Mouse (Mus musculus): ENCODE measurements around the gene Pde9a. TPM values are rescaled to one million over a fixed set of nuclear protein-coding genes. Genes with fewer than 3 reads are reported as not detected.
A peak's percentile ranks its signal among the peaks of the same experiment; 100 is the strongest.

Gene Pde9a
- polyA plus RNA-seq, 1 experiment = 0.99 TPM

- Histone ChIP-seq H3K4me1 (ENCODE audit: control insufficient read depth, insufficient read depth, insufficient read length, low read length) (0 out of 2 replicates have a peak, but pooled peaks cover 5% of the 10 kb centered on the region), H3K27ac (replicated peaks; ENCODE audit: low read depth, low read length) (peak overlapping the region; percentile 72; the same call in 1 of the 2 replicates), H3K4me3 (ENCODE audit: insufficient read depth, low read depth, low read length) (peak overlapping the region; percentile 64)
Measured at GRCm38 (mm10) chr17:31433978-31434797, 48.2 kb downstream of the Pde9a start.

DNA sequence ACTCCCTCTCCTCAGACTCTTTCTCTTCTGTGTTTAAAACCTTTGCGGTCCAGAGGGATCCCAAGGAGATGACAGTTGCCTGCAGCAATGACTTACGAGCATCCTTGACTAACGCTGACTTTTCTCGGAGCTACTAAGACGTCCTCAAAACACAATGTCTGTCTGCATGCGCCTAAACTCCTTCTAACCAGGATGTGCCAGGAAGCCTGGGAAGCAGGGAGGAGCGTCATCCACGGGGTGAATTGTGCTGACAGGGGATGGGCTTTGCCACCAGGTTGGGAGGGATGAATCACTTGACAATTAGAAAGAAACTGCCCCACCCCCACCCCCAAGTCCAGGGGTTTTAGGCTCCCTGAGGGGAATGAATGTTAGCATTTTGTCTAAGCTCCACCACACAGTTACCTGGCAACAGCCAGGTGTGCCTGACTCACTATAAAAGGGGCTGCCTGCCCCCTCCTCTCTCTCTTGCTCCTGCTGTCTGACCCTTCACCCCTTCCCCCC lies 48.9 kb downstream of the Pde9a start:
- H3K4me3 ChIP-seq (ENCODE audit: insufficient read depth, low read depth, low read length) = peak overlapping the region; percentile 64; the same call in 1 of the 2 replicates
- 0 out of 2 replicates have a peak, but pooled peaks cover 5% of the 10 kb centered on the region for H3K4me1 ChIP-seq (ENCODE audit: control insufficient read depth, insufficient read depth, insufficient read length, low read length)
- H3K27ac ChIP-seq (replicated peaks; ENCODE audit: low read depth, low read length) = no peak overlapping the region

DNA sequence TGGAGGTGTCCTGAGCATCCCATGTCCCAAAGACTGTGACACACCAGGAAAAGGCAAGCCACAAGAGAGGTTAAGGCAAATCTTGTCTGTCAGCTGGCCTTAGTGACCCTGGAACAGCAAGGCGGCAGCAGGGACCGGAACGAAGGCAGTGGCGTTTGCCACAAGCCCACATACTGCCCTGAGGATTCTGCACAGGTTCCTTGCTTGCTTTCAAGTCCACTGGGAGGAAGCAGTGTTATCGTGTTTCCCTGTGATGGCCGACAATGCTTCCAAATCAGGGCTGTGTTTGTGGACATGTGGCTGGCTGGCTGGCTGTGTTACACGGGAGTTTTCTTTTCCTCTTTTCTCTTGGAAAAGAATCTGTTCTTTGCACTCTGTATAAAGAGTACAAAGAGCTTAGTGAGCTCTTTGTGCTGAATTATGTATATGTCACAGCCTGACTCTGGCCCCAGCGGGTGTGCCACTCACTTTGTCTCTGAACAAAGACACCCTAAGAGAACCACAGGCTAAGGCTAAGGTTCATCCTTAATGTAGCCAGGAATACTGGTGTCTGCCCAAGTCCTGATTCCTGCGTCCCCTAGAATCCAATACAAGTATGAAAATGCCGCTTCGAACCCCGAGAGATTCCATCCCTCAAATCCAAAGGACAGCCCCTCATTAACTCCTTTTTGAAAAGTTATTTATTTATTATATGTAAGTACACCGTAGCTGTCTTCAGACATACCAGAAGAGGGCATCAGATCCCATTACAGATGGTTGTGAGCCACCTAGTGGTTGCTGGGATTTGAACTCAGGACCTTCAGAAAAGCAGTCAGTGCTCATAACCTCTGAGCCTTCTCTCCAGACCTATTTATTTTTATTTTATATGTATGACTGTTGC lies 50.2 kb downstream of the Pde9a start:
- Histone ChIP-seq H3K4me1 (ENCODE audit: control insufficient read depth, insufficient read depth, insufficient read length, low read length) (0 out of 2 replicates have a peak, but pooled peaks cover 5% of the 10 kb centered on the region), H3K4me3 (ENCODE audit: insufficient read depth, low read depth, low read length) (no peak overlapping the region), H3K27ac (replicated peaks; ENCODE audit: low read depth, low read length) (no peak overlapping the region)

GRCm38 (mm10) chr17:31436814-31437406 lies 50.9 kb downstream of the Pde9a start:
- Histone ChIP-seq H3K4me3 (ENCODE audit: insufficient read depth, low read depth, low read length) (no peak overlapping the region), H3K4me1 (ENCODE audit: control insufficient read depth, insufficient read depth, insufficient read length, low read length) (0 out of 2 replicates have a peak, but pooled peaks cover 5% of the 10 kb centered on the region), H3K27ac (replicated peaks; ENCODE audit: low read depth, low read length) (no peak overlapping the region)

DNA sequence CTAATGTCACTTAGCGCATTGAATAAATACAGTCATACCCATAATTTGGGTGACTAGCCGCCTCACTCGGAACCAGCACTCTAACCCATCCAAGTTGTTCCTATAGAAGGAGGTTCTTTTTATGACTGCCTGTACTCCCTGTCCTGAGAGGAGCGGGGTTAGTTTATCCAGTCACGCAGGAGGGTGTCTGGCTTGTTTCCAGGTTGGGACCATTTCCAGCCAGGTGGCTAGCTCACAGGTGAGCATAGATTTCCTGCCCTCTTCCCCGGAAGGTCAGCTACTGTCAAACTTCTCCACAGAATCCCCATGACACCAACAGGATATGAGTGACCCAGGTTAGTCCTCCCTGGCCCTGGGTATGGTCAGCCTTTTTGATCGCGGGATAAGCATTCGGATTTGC lies 51.5 kb downstream of the Pde9a start:
- H3K4me3 ChIP-seq (ENCODE audit: insufficient read depth, low read depth, low read length) = no peak overlapping the region
- H3K27ac ChIP-seq (replicated peaks; ENCODE audit: low read depth, low read length) = no peak overlapping the region
- 0 out of 2 replicates have a peak, but pooled peaks cover 5% of the 10 kb centered on the region for H3K4me1 ChIP-seq (ENCODE audit: control insufficient read depth, insufficient read depth, insufficient read length, low read length)

- no peak overlapping the region for H3K27ac ChIP-seq (replicated peaks; ENCODE audit: low read depth, low read length)
- H3K4me1 ChIP-seq (ENCODE audit: control insufficient read depth, insufficient read depth, insufficient read length, low read length) = no peaks in the 10 kb centered on the region
- no peak overlapping the region for H3K4me3 ChIP-seq (ENCODE audit: insufficient read depth, low read depth, low read length)
Measured at GRCm38 (mm10) chr17:31439978-31440377, 54.0 kb downstream of the Pde9a start.

DNA sequence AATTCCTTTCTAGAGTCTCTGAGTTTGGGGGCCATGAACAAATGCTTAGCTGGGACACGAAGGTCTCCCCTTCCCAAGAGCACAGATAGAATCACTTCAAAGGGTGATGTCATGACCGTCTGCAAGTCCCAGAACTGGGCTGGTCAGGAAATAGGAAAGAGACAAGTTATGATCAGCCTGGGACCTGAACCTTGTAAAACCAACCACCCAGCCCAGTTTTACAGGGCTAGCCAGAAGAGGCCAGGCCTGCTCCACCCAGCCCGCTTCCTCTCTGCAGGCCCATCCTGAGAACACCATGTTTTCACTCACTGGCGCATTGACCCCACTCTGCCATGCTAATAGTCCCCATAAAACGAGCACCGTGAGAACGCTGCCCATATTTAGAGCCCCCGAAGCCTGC lies 56.5 kb downstream of the Pde9a start:
- H3K27ac ChIP-seq (replicated peaks; ENCODE audit: low read depth, low read length) = no peak overlapping the region
- no peaks in the 10 kb centered on the region for H3K4me1 ChIP-seq (ENCODE audit: control insufficient read depth, insufficient read depth, insufficient read length, low read length)
- H3K4me3 ChIP-seq (ENCODE audit: insufficient read depth, low read depth, low read length) = no peak overlapping the region

- Histone ChIP-seq H3K27ac (replicated peaks; ENCODE audit: low read depth, low read length) (no peak overlapping the region), H3K4me1 (ENCODE audit: control insufficient read depth, insufficient read depth, insufficient read length, low read length) (no peaks in the 10 kb centered on the region), H3K4me3 (ENCODE audit: insufficient read depth, low read depth, low read length) (no peak overlapping the region)
Measured at GRCm38 (mm10) chr17:31444251-31444650, 58.2 kb downstream of the Pde9a start.

GRCm38 (mm10) chr17:31445061-31445731 lies 59.2 kb downstream of the Pde9a start:
- Histone ChIP-seq H3K4me1 (ENCODE audit: control insufficient read depth, insufficient read depth, insufficient read length, low read length) (no peaks in the 10 kb centered on the region), H3K27ac (replicated peaks; ENCODE audit: low read depth, low read length) (no peak overlapping the region; the same call in 1 of the 2 replicates), H3K4me3 (ENCODE audit: insufficient read depth, low read depth, low read length) (no peak overlapping the region)

- Histone ChIP-seq H3K4me3 (ENCODE audit: insufficient read depth, low read depth, low read length) (no peak overlapping the region), H3K4me1 (ENCODE audit: control insufficient read depth, insufficient read depth, insufficient read length, low read length) (no peaks in the 10 kb centered on the region), H3K27ac (replicated peaks; ENCODE audit: low read depth, low read length) (no peak overlapping the region)
Measured at GRCm38 (mm10) chr17:31447766-31448165, 61.8 kb downstream of the Pde9a start.

DNA sequence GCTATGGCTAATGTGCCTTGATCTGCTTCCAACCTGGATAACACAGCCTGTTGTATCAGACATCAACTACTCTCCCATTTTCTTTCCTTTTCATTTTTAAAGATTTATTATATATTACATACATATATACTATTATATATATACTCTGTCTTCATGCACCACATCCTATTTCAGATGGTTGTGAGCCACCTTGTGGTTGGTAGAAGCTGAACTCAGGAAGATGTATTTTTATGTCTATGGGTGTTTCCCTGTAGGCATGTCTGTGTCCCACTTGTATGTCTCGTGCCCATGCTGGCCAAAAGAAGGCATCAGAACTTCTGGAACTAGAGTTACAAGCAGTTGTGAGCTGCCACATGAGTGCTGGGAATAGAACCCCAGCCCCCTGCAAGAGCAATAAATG lies 62.5 kb downstream of the Pde9a start:
- H3K27ac ChIP-seq (replicated peaks; ENCODE audit: low read depth, low read length) = no peak overlapping the region
- no peaks in the 10 kb centered on the region for H3K4me1 ChIP-seq (ENCODE audit: control insufficient read depth, insufficient read depth, insufficient read length, low read length)
- no peak overlapping the region for H3K4me3 ChIP-seq (ENCODE audit: insufficient read depth, low read depth, low read length)

GRCm38 (mm10) chr17:31450206-31450605 lies 64.2 kb downstream of the Pde9a start:
- Histone ChIP-seq H3K27ac (replicated peaks; ENCODE audit: low read depth, low read length) (no peak overlapping the region), H3K4me3 (ENCODE audit: insufficient read depth, low read depth, low read length) (no peak overlapping the region), H3K4me1 (ENCODE audit: control insufficient read depth, insufficient read depth, insufficient read length, low read length) (no peaks in the 10 kb centered on the region)

GRCm38 (mm10) chr17:31451179-31451708 lies 65.2 kb downstream of the Pde9a start:
- Histone ChIP-seq H3K4me3 (ENCODE audit: insufficient read depth, low read depth, low read length) (no peak overlapping the region), H3K27ac (replicated peaks; ENCODE audit: low read depth, low read length) (no peak overlapping the region), H3K4me1 (ENCODE audit: control insufficient read depth, insufficient read depth, insufficient read length, low read length) (no peaks in the 10 kb centered on the region)

GRCm38 (mm10) chr17:31452816-31453215 lies 66.8 kb downstream of the Pde9a start:
- H3K4me3 ChIP-seq (ENCODE audit: insufficient read depth, low read depth, low read length) = no peak overlapping the region
- H3K27ac ChIP-seq (replicated peaks; ENCODE audit: low read depth, low read length) = no peak overlapping the region
- H3K4me1 ChIP-seq (ENCODE audit: control insufficient read depth, insufficient read depth, insufficient read length, low read length) = no peaks in the 10 kb centered on the region
